Mouse (Mus musculus) stomach, embryonic 16.5 days (tissue): Measurements from ENCODE around the gene Mycn. TPM values are rescaled to one million over a fixed set of nuclear protein-coding genes. Genes with fewer than 3 reads are reported as not detected.

Experiments
- ATAC-seq: fragments of 200-750 bp; cut with Nextera tagmentation; 2 replicates; pipeline ENCODE4 v1.8.0; 2017; ENCODE audit warnings: moderate number of reproducible peaks, moderate TSS enrichment; ENCODE audit not compliant: insufficient read depth, low FRiP score
- H3K27ac ChIP-seq: fragments of 300-500 bp; sonication (generic); 2 replicates; pipeline ENCODE4 v1.5.1; 2014; ENCODE audit warnings: low read length
- H3K27me3 ChIP-seq: fragments of 300-500 bp; sonication (generic); 2 replicates; pipeline ENCODE4 v1.6.1; 2014; ENCODE audit warnings: low read length, control low read depth, mixed read lengths; ENCODE audit not compliant: control insufficient read depth, insufficient read depth
- H3K36me3 ChIP-seq: fragments of 300-500 bp; sonication (generic); 2 replicates; pipeline ENCODE4 v1.6.1; 2014; ENCODE audit warnings: low read length; ENCODE audit not compliant: control insufficient read depth, insufficient read depth
- H3K4me1 ChIP-seq: fragments of 300-500 bp; sonication (generic); 2 replicates; pipeline ENCODE4 v1.6.1; 2014; ENCODE audit warnings: low read length, control low read depth, mixed read lengths; ENCODE audit not compliant: control insufficient read depth, insufficient read depth
- H3K4me2 ChIP-seq: fragments of 300-500 bp; sonication (generic); 2 replicates; pipeline ENCODE4 v1.6.1; 2014; ENCODE audit warnings: low read depth, low read length, mixed read lengths
- H3K4me3 ChIP-seq: fragments of 300-500 bp; sonication (generic); replicated peaks from 2 replicates; pipeline ENCODE4 v1.5.1; 2014; ENCODE audit warnings: mild to moderate bottlenecking, low read length
- H3K9ac ChIP-seq: fragments of 300-500 bp; sonication (generic); 2 replicates; pipeline ENCODE4 v1.6.1; 2014; ENCODE audit warnings: low read length
- H3K9me3 ChIP-seq: fragments of 300-500 bp; sonication (generic); replicated peaks from 2 replicates; pipeline ENCODE4 v1.6.1; 2016; ENCODE audit warnings: low read length, control low read depth; ENCODE audit not compliant: control insufficient read depth
- WGBS: fragments of 180-500 bp; shearing (Covaris S2); extraction: QIAGEN DNeasy Blood & Tissue Kit; methylation state at CpG from one replicate; pipeline ENCODE4 v1.1.7; 2014; 5-methylcytosine and 5-hydroxymethylcytosine counted together
- polyA plus RNA-seq: library from polyadenylated mRNA; unstranded; fragments of >200 nt; fragmentation: Nextera tagmentation; extraction: Ambion mirVana; gene quantifications from 2 replicates; pipeline ENCODE4 v1.2.1, GENCODE M21; 2015

The Mycn gene
- polyA plus RNA-seq, 1 experiment from 2014 or later = 26.5 TPM

DNA sequence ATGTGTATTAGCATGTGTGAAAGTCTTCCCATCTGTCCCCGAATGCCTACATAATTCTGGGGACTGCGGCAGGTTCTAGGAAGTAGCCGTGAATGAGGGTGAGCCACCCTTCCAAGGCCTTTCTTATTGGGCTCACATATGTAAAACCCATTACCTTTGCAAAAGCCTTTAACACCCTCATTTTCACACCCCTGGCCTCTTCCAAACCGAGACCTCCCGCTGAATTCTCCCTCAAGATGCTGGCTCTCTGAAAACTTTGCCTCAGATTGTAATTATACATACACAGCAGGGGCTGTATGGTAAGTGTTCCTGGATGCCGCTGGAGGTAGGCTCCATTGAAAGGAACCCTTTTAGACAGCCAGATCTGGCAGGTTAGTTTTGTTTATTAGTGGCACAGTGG lies 1.6 kb upstream of the Mycn start:
- H3K9ac ChIP-seq = no peak overlapping the region
- no peaks in the 10 kb centered on the region; the same call in 1 of the 2 replicates for H3K27me3 ChIP-seq
- peaks cover 10% of the 10 kb centered on the region for H3K4me1 ChIP-seq
- H3K4me2 ChIP-seq = no peak overlapping the region
- ATAC-seq = no peak
- no peak overlapping the region for H3K4me3 ChIP-seq
- H3K36me3 ChIP-seq = no peaks in the 10 kb centered on the region
- no peaks in the 10 kb centered on the region for H3K9me3 ChIP-seq
- H3K27ac ChIP-seq = no peak overlapping the region
- 63% methylated on average over 6 of the region's 6 CpGs for WGBS

DNA sequence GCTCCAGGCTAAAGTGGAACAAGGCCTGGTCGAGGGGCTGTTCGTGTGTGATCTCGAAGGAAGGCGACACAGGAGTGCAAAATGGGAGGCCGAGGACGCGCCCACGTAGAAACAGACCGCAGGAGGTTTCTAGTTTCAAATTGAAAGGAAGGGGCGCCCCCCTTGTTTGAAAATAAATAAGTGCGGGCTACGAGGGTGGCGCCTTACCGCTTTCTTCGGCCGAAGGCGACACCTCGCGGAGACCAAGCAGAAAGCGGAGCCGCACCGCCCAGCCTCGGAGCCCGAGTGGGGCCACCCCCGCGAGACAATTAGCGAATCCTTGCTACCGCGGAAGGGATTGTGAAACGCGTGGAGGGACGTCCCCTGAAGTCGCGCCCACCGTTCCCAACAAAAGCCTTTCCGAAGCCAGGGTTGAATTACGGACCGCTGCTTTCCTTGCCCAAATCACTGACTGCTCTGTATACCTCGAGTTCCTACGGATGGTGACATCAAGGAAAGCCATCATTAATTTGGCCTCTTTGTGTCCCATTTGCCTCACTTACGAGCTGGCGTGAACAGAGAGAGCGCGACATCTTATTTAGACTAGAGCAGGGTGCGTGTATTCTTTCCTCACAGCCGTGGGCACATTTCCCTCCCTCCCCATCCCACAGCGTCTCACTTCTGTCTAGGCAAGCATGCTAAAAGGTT lies 793 bp upstream of the Mycn start:
- Histone ChIP-seq H3K36me3 (no peaks in the 10 kb centered on the region), H3K27me3 (no peaks in the 10 kb centered on the region; the same call in 1 of the 2 replicates), H3K4me3 (peak overlapping the region; percentile 81), H3K9me3 (no peaks in the 10 kb centered on the region), H3K4me1 (peaks cover 15% of the 10 kb centered on the region), H3K9ac (peak overlapping the region; percentile 77), H3K4me2 (peak overlapping the region; percentile 87), H3K27ac (peak overlapping the region; percentile 82)
- WGBS = 2% methylated on average over 47 of the region's 47 CpGs
- peak; percentile 52 for ATAC-seq

DNA sequence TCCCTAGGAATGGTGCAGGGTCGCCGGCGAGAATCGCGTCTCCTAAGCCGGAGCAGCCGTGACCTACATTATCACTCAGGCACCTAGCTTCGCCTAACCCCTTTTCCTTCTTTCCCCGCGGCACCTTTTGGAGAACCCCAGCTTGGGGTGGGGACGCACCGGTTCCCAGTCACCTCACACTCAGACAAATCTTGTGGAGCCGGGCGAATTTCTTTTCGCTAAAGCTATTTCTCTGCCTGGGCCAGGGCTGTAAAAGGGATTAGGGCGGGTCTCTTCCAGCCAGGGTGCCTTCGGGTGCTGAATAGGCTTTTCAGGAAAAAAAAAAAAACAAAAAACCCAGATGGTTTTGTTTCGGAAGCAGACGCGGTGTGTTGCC lies 597 bp downstream of the Mycn start:
- no peak for ATAC-seq
- Histone ChIP-seq H3K4me1 (peaks cover 18% of the 10 kb centered on the region), H3K36me3 (peaks cover 9% of the 10 kb centered on the region; the same call in 1 of the 2 replicates), H3K27me3 (no peaks in the 10 kb centered on the region; the same call in 1 of the 2 replicates), H3K4me3 (peak overlapping the region; percentile 81), H3K9ac (peak overlapping the region; percentile 87), H3K27ac (peak overlapping the region; percentile 82), H3K9me3 (no peaks in the 10 kb centered on the region), H3K4me2 (peak overlapping the region; percentile 87)
- under 1% methylated on average over 20 of the region's 20 CpGs for WGBS

DNA sequence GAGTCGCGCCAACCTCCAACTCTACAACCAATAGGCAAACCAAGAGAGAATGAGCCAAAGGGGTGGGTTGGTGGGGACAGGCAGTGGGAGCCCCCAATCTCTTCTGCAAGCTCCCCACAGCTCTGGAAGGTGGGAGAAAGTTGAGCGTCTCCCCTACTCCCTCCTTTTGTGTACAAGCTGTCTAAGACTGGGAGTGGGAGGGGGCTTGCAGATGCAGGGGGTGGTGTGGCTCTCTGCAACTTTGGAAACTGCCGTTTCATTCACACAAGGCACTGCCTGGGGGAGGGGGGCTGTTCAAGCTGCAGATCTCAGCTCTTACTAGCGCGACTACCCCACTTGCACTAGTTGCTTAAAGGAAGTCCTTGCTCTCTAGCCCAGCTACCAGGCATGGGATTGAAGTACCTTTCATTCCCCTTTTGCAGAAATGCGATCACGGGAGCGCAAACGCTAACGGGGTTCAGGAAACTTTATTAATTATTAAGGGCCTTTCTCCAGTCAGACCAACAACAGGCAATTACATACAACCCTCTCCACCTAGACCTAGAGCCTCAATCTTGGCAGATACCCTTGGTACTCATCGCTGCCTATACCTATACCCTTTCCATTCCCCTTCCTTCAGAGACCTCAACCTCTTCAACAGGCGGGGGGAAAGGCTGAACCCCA lies 1.1 kb downstream of the Mycn start:
- peak overlapping the region; percentile 87 for H3K4me2 ChIP-seq
- no peaks in the 10 kb centered on the region for H3K9me3 ChIP-seq
- peak overlapping the region; percentile 82; the same call in 1 of the 2 replicates for H3K27ac ChIP-seq
- ATAC-seq = no peak
- peaks cover 9% of the 10 kb centered on the region; the same call in 1 of the 2 replicates for H3K36me3 ChIP-seq
- H3K4me3 ChIP-seq = peak overlapping the region; percentile 81
- H3K9ac ChIP-seq = peak overlapping the region; percentile 87
- H3K4me1 ChIP-seq = peaks cover 18% of the 10 kb centered on the region
- WGBS = under 1% methylated on average over 13 of the region's 13 CpGs
- H3K27me3 ChIP-seq = no peaks in the 10 kb centered on the region; the same call in 1 of the 2 replicates

DNA sequence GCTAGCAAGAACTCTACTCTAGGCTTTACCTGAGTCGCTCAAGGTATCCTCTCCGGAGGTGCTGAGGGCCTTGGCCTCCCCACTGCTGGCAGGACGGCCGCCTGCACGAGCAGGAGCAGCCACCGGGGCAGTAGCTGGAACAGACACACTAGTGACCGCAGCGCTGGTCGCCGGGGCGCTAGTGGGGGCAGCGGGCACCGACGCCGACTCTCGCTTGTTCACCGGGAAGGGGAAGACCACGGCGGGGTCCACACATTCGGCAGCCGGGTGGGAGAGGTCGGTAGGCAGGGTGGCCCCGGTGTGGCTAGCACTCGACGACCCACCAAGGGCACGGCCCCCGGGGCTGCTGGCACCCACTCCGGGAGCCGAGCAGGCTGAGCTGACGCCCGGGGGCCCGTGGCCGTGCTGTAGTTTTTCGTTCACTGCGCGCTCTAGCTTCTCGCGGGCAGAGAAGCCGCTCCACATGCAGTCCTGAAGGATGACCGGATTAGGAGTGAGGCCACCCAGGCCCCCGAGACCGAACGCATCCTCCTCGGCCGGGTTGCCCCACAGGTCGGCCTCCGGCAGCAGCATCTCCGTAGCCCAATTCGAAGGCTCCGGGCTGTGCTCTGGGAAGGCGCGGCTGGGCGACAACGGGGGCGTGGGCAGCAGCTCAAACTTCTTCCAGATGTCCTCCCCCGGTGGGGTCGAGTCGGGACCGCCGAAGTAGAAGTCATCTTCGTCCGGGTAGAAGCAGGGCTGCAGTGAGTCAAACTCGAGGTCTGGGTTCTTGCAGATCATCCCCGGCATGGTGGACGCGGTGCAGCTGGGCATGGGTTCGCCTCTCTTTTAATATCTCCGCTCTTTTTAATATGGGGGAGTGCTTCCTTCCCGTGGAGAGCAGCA lies 1.9 kb downstream of the Mycn start:
- H3K4me1 ChIP-seq = peaks cover 18% of the 10 kb centered on the region
- ATAC-seq = no peak
- H3K9ac ChIP-seq = peak overlapping the region; percentile 87
- H3K27ac ChIP-seq = peak overlapping the region; percentile 60
- under 1% methylated on average over 69 of the region's 69 CpGs for WGBS
- H3K4me2 ChIP-seq = peak overlapping the region; percentile 87
- H3K27me3 ChIP-seq = no peaks in the 10 kb centered on the region; the same call in 1 of the 2 replicates
- no peaks in the 10 kb centered on the region for H3K9me3 ChIP-seq
- peak overlapping the region; percentile 81 for H3K4me3 ChIP-seq
- H3K36me3 ChIP-seq = peaks cover 9% of the 10 kb centered on the region; the same call in 1 of the 2 replicates

DNA sequence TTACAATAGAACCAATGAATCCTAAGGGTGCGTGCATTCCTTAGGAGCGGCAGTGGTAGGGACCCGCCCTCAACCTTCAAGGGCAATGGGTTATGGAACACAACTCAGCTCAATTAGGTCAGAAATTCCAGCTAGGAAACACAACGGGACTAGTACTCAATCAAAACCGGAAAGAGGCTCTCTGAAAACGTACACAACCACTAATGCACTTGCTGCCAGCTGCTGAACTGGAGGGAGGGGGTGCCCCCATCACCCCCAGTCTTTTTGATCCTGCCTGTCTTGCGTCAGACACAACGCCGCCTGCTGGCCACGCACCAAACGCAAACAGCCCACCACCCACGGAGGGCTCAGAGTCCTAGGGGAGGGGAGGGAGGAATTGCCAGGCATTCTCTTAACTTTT lies 2.9 kb downstream of the Mycn start:
- Histone ChIP-seq H3K27ac (peak overlapping the region; percentile 60), H3K36me3 (peaks cover 9% of the 10 kb centered on the region; the same call in 1 of the 2 replicates), H3K4me2 (peak overlapping the region; percentile 87), H3K9ac (peak overlapping the region; percentile 87), H3K27me3 (no peaks in the 10 kb centered on the region; the same call in 1 of the 2 replicates), H3K4me3 (peak overlapping the region; percentile 81), H3K9me3 (no peaks in the 10 kb centered on the region), H3K4me1 (peaks cover 18% of the 10 kb centered on the region)
- ATAC-seq = no peak
- under 1% methylated on average over 12 of the region's 12 CpGs for WGBS

DNA sequence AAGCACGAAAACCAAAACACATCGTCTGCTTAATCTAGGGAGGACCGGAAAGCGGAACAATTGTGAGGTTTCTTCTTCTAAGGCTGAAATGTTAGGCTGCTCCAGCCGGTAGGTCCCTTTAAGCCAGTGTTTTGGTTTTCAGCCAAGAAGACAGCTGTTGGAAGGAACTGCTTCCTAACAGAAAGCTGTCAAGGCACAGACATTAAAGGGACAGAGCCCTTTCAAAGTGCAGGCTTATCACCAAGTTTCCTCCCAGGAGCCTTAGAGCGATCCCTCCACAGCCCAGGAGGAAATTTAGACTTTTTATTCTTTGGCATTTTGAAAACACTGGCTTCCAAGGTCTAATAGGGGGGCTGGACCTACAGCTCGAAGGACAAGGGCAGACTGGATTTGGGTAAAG lies 3.4 kb downstream of the Mycn start:
- 6% methylated on average over 7 of the region's 7 CpGs for WGBS

DNA sequence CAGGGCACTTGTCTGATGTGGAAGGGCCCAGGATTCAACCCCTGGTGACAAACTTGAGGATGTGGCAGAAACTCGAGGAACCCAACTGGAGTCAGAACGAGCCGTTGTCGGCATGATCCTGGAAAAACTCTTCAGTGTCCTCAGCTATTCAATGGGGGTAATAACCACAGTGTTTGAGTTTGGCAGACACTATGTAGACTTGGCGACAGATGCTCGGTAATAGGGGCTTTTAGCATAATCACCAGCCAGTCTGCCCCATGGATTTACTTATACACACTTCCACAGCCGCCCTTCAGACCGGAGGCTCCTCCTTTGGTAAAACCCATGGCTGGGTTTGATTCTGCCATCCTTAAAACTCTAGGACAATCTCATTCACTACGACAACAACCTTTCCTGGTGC lies 4.0 kb downstream of the Mycn start:
- peak overlapping the region; percentile 37; the same call in 1 of the 2 replicates for H3K27ac ChIP-seq
- H3K9me3 ChIP-seq = no peaks in the 10 kb centered on the region
- peak overlapping the region; percentile 87 for H3K4me2 ChIP-seq
- no peak for ATAC-seq
- H3K9ac ChIP-seq = peak overlapping the region; percentile 87
- peaks cover 9% of the 10 kb centered on the region; the same call in 1 of the 2 replicates for H3K36me3 ChIP-seq
- peak overlapping the region; percentile 81 for H3K4me3 ChIP-seq
- H3K4me1 ChIP-seq = peaks cover 18% of the 10 kb centered on the region
- WGBS = 25% methylated on average over 9 of the region's 9 CpGs
- H3K27me3 ChIP-seq = no peaks in the 10 kb centered on the region; the same call in 1 of the 2 replicates

More for the DNA sequence above, 3.4 kb downstream of the Mycn start:
- Histone ChIP-seq H3K4me1 (peaks cover 18% of the 10 kb centered on the region), H3K9me3 (no peaks in the 10 kb centered on the region), H3K9ac (peak overlapping the region; percentile 87), H3K36me3 (peaks cover 9% of the 10 kb centered on the region; the same call in 1 of the 2 replicates), H3K4me3 (peak overlapping the region; percentile 81), H3K27ac (peak overlapping the region; percentile 60; the same call in 1 of the 2 replicates), H3K4me2 (peak overlapping the region; percentile 87), H3K27me3 (no peaks in the 10 kb centered on the region; the same call in 1 of the 2 replicates)
- peak; percentile 13; the same call in 1 of the 2 replicates for ATAC-seq
